Mouse (Mus musculus) T-helper 2 cell (primary cell): Measurements from ENCODE around the gene Specc1.

ENCODE experiments used
- in situ Hi-C: fragments of 300-600 bp; cut with MboI, MseI; formaldehyde crosslinking; loops from one replicate; pipeline ENCODE4 v1.15.1; 2025; ENCODE audit warnings: high pct_unique_total_duplicates

Specc1 gene

DNA sequence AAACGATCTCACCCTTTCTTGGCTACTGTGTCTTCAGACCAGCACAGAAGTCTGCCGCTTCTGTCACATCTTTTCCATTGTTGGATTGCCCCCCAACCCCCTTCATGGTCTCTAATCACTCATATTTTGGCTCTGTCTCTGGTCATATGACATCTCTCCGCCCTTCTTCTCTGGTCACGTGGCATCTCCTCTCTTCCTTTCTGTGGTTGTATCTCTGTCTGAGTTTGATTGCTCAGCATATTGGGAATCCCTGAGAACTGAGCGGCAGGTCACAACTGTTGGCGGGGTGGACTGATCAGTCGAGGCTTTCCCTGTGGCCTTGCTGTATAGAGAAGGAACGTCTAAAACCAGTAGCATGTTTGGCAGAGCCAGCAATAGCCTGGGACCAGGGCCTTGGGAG lies 10.5 kb downstream of the Specc1 start:
- in situ Hi-C loops = no loop called here

DNA sequence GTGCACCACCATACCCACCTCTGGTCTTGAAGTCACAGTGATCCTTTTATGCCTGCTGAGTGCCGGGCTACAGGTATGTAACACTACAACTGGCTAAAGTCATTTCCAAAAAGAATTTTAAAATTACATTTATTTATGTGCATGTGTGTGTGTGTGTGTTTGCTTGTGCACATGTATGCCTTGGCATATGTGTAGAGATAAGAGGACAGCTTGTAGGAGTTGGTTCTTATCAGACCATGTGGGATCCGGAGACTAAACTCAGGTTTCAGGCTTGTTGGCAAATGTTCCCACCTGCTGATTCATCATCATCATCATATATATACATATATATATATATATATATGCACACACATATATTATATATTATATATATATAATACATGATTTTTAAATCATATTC lies 12.3 kb downstream of the Specc1 start:
- in situ Hi-C loops = no loop called here

DNA sequence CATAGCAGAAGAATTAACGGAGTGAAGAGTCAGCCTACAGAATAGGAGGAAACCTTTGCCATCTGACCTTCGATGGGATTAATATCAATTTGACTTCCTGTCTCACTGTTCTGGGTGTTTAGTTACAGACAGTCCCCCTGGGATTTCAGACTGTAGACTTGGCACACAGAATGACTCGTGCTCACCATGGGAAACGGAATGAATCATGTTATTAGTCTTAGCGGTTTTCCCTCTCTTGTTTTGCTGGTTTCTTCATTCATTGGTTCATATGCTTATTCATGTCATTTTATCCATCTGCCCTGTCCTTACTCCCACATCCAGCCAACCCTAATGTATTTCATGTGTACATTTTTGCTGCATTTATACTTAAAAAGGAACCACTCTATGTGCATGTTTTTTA lies 14.3 kb downstream of the Specc1 start:
- in situ Hi-C loops = no loop called here

DNA sequence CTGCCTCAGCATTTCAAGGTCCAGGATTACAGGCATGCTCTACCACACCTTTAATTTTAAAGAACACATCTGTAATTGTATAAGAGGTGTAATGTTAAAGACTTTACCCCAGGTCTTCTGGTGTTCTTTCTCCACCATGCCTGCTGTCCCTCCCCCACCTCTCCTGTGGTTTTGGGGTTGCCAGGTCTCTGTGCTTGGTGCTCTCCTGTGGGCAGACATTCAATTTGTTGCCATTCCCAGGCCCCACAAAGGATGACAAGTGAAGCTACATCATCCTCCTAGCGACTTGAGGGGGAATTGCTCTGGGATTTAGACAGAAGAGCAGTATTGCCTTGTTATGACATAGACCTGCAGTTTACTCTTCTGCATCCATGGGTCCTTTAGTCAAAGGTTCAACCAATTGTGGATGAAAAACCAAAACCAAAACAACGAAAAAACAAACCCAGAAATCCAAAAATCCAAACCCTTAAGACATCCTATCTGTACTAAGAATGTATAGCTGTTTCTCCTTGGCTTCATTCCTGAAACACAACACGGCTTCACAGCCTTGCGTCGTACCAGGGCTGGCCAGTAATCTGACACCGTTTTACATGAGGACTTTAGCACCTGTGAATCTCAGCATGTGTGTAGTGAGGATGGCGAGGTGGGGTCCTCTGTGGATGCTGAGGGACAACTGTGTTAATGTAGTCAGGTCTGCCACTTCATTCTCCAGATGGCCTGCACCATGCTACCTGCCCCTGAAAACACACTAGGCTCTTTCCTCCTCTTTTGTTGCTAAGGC lies 15.1 kb downstream of the Specc1 start:
- in situ Hi-C loops = no loop called here

DNA sequence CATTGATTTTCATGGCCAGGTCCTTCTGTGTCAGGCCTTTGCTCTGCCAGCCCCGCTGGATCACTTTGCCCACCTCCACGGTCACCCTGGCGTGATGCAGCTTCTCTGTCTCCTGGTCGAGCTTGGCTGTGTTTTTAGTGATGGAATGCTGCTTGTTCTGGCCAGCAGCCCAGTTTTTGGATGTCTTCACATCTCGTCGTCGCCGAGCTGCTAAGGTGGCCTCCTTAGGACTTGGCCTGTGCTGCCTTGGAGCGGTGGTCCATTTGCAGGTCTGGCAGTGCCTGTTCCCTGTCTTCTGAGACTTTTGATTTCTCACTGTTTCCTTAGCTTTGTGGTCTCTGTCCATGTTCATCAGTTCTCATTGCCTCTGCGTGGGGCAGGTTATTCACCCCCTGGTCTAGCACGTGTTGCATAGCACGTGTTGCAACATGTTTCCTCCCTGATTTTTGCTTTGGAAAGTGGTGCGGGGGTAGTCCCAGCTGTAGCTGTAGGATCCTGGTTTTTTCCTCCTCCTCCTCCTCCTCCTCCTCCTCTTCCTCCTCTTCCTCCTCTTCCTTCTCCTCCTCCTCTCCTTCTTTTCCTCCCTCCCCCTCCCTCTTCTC lies 17.6 kb downstream of the Specc1 start:
- in situ Hi-C loops = no loop called here

DNA sequence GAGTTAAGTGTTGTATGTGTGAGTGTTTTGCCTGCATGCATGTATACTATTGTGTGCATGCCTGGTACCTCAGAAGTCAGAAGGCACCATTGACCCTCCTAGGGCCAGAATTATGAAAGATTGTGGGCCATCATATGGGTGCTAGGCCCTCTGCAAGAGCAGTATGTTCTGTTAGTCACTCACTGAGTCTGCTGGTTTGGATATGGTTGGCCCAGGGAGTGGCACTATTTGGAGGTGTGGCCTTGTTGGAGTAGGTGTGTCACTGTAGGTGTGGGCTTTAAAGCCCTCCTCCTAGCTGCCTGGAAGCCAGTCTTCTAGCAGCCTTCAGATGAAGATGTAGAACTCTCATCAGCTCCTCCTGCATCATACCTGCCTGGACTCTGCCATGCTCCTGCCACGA lies 19.2 kb downstream of the Specc1 start:
- in situ Hi-C loops = no loop called here

DNA sequence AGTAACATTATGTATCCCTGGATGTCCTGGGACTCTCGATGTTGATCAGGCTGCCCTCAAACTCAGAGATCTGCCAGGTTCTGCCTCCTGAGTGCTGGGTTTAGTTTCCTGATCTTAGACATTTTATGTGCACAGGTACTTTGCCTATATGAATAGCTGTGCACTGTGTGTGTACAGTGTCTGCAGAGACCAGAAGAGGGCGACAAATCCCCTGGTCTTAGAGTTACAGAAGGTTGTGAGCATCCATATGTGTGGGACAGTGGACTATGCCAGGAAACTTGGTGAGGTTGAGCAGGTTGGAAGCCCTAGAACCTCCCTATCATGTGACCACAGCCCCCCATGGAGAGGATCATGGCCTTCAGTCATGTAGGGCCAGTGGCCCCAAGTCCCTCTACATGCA lies 24.7 kb downstream of the Specc1 start:
- in situ Hi-C loops = no loop called here

DNA sequence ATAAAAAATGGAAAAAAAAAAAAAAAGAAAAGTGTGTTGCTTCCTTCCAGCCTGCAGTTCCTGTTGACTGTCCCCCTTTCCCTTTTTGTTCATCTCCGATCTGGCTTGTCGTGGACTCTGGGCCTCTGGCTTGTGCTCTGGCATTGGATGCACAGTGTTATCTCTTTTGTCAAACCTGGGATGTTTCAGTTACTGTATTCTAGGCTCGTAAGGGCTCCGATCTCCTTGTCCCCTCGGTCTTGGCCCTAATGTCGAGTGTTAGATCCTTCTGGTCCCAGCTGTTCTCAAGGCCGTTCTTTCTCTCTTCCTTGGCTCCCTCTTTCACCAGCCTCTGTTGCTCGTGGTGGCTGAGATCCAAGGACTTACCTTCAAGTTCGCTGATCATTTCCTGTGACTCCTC lies 26.3 kb downstream of the Specc1 start:
- in situ Hi-C loops = no loop called here

DNA sequence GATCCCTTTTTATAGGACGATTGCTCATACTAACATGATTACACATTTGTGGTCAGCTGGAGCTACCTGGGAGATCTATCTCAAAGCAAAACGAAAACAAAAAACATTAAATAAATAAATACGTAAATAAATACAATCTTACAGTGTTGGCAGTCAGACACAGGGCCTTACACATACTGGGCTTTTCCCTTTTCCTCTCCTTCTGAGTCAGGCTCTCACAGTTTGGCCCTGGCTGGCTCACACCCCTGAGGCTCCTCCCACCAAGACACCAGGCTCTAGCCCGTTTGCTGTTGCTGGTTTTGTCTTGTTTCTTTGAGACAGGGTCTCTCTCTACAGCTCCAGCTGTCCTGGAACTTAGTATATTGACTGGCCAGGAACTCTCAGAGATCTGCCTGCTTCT lies 30.4 kb downstream of the Specc1 start:
- in situ Hi-C loops = no loop called here

DNA sequence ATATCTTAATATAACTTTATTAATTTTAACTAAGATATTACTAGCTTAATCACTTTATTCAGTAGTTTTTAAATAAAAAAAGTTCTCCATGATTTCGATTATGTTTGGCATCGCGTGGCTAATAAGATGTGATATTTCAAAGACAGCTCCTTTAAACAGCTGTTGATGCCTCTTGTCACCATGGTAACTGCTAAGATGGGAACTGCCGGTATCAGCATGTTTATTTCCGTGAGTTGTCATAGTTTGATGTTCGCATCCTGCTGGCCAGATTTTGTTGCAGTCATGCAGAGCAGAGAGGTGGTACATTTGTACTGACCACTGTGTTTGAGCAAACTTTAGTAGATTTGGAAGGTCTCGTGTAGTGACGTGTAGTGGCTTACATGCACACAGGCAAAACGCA lies 33.1 kb downstream of the Specc1 start:
- in situ Hi-C loops = no loop called here

DNA sequence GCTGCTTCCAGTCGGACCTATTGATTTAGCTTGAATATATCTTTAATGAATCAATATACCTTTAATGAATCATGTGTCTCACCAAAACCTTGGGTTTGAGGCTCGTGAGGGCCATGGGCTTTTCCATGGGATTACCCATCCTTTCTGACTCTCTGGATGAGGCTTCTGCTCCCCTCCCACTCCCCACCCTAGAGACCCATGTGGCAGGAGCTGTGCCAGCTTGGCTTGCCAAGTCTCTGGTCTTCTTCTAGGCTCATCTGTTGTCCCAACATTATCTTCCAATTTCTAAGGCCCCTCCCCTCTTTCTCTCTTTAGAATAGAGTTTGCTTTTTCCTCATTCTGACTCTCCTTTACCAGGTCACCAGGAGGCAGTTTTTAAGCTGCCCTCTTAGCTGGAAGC lies 35.0 kb downstream of the Specc1 start:
- in situ Hi-C loops = no loop called here

DNA sequence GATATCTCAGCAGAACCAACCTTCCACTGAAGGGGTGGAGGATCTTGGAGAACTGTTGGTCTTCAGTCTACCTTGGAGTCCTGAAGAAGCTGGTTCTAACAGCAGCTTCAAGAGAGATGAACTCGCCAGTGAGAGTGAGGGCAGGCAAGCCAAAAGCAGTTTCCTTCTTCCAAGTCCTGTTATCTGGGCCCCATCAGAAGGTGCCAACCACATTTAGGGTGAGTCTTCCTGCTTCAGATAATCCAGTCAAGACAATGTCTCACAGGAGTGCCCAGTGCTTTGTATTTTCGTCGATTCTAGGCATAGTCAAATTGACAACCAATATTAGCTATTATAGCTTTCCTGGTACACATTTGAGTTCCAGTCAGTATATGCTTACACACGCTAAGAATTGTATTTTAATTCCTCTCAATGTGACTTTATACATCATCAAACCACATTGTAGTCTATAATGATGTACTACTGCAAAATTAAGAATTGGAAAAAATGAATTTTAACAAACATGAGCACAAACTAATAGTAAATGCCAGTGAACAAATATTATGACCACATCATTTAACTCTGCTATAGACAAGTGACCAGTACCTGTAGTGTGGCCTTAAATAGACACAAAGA lies 36.2 kb downstream of the Specc1 start:
- in situ Hi-C loops = no loop called here

DNA sequence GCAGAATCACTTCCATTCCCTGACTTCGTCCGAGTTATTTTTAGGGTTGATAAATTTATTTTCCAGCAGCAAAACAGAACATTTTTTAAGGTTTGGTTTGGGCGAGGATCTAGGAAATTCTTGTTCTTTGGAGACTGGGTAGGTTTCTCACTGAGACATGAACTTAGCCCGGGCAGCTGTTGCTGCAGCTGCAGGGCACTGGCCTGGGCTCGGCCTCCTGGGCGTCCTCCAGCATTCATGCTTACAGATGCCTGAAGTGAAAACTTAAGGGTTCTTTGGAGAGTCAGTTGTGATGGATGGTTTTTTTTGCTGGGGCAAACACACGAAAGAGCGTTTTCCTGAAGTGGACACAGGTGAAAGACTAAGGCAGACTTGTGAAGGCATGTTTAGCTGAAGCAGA lies 42.9 kb downstream of the Specc1 start:
- in situ Hi-C loops = no loop called here

DNA sequence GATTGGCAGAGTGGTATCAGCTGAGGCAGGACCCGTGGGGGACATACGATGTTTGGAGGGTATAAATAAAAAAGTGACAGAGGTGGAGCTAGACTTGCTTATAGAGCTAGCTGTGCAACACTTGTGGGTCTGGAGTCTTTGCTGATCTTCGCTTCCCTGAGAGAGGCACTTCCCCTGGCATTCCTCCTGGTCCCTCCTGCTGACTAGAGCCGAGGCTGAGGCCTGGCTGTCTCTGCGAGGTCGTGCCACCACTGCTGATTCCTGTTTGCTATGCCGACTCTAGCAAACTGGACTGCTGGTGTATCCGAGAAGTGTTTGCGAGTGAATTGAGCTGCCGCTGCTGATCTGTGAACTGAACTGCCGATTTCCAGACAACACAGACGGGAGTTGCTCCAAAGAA lies 43.5 kb downstream of the Specc1 start:
- in situ Hi-C loops = loop anchor here (10.0 kb wide), 2 partner anchors 45 to 735 kb away; partner anchors contain the start of genes Aldh3a2 and Specc1

DNA sequence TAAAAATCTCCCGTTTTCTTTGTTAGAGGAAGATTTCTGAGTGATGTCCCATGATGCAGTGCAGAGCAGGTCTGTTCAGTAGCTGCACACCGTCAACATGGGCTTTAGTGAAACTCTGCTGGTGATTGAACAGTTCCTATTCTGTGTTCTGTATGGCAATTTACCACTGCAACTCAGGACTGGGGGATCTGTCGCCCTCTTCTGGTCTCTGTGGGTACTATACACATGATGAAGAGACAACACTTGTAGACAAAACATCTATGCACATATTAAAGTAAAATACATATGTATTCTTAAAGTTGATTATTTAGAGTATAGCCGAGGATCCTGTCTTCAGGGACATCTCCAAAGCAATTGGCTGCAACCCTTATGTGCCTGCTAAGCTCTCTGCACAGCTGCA lies 45.4 kb downstream of the Specc1 start:
- in situ Hi-C loops = loop anchor here (10.0 kb wide), 2 partner anchors 47 to 737 kb away; partner anchors contain the start of genes Aldh3a2 and Specc1

DNA sequence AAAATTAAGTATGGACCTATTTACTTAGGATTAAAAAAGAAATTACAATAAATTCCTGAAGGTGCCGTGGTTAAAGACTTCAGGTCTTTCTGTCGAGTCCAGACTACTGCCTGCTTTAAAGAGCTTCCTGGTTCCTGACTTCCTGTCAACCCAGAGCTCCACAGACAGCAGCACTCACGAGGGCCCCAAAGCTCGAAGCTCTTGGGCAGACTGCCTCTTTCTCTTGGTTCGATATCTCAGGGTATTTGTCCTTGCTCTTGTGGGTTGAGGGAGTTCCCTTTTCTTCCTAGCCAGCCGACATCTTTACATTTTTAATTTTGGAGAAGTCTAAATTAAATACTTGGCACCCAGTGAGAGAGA lies 48.3 kb downstream of the Specc1 start:
- in situ Hi-C loops = loop anchor here (10.0 kb wide), 2 partner anchors 50 to 740 kb away; partner anchors contain the start of genes Aldh3a2 and Specc1

DNA sequence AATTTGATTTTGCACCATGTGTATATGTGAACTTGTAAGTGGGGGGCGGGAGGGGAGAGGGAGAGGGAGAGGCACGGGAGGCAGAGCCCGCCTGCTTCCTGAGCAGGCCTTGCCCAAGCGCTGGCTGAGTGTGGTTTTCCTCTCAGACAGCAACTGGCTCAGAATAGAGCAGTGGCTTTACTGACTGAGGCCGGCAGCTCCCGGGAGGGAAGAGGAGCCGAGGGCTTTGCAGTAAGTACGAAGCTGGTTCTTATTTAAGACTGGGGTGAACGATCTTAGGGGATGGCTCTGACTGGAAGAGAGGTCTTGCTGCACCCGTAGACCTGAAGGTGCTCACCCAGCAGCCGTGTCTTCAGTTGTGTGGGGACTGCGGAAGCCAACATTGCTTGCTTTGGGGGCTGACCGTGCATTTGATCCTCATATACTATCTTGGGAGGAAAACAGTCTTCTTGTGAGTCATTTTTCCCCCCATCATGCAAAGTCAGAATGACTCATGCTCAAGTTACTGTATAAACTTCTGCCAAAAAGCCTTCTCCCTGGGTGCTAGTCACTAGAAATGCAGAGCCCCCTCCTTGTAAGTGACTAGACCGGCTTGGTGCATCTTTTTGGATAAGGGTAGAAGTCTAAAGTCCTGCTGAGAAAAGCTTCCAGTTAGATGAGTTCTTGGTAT lies 48.8 kb downstream of the Specc1 start:
- in situ Hi-C loops = loop anchor here (10.0 kb wide), 2 partner anchors 51 to 741 kb away; partner anchors contain the start of genes Aldh3a2 and Specc1

DNA sequence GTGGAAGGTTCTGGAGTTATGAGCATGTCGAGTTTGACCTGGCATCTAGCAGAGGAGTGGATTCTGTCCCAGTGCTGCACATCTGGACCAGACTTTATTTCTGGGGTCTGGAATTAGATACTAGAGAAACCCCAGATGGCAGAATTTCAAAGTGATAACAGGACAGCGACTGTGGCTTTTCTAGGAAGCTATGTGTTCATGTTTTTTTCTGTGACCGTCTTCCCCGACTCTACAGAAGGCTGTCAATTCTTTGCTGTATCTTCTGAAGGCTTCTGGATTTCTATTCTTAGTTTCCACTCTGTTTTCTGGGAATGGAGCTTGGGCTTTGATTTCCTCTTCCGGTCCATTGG lies 49.3 kb downstream of the Specc1 start:
- in situ Hi-C loops = loop anchor here (10.0 kb wide), 2 partner anchors 51 to 741 kb away; partner anchors contain the start of genes Aldh3a2 and Specc1

DNA sequence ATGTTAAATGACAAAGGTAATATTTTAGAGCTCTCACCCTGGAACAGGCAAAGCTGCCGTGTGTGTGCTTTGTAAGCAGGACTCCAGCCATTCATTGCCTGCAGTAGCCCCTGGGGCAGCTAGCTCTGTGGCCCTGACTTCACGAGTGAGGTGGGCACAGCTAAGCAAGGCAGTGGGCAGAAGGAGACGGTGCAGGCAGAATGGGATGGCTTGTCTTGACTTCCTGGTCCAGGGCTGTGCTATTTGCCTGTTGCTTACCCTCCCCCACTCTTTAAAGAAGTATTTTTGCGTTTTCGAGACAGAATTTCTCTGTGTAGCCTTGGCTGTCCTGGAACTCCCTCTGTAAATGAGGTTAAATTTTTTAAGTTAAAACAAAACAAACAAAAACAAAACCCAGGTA lies 50.1 kb downstream of the Specc1 start:
- in situ Hi-C loops = loop anchor here (10.0 kb wide), 2 partner anchors 52 to 742 kb away; partner anchors contain the start of genes Aldh3a2 and Specc1

DNA sequence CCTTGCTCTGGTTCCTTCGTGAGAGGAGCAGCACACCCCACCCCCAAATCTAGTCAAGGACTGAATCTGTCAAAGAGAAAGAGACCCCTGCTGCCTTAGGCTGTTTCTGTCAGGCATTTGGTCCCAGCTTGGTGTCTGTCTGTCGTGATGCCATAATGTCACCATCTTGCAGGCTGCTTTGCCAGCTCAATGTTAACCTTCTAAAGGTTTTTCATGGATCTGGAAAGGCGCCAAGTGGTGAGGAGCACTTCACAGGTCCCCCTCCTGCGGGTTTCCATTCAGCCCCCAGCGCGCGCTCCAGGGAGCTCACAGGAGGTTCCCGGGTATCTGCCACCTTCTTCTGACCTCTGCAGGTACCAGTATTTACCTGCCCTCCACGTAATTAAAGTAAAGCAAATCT lies 51.4 kb downstream of the Specc1 start:
- in situ Hi-C loops = loop anchor here (10.0 kb wide), 2 partner anchors 53 to 743 kb away; partner anchors contain the start of genes Aldh3a2 and Specc1

DNA sequence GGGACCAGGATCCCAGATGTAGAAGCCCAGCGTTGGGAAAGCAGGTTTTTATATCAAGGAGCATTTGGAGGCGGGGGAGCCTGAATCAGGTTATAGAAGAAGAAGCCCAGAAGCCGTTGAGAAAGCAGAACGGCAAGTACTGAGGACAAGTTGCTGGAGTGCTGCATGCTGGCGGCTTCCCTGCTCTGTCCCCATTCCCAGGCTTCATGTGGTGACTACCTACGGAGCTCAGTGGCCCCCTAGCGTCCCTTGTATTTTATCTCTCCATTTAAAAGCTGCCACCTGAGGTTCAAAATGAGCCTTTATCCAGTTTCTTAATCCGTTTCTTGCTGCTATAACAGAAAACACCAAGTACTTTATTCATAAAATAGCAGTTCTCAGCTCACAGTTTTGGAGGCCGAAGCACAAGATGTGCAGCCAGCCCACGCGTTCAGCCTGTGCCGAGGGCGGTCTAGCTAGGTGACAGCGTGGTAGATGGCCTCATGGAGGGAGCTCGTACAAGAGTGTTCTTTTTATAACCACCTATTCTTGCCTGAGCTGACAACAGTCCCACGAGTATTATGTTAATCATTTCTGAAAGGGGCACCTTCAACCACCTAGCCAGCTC lies 54.2 kb downstream of the Specc1 start:
- in situ Hi-C loops = no loop called here

DNA sequence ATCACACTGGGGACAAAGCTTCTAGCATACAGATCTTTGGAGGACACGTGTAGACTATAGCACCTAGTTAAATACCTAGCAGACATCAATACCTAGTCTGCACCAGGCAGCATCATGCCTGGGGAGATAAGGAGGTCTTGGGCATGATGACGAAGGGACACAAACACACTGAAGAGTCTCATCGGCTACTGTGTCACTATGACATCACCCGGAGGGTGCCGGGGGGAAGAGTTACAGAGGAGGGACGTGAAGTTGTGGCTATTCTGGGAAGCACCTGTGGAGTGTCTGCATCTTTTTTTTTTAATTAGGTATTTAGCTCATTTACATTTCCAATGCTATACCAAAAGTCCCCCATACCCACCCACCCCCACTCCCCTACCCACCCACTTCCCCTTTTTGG lies 55.5 kb downstream of the Specc1 start:
- in situ Hi-C loops = no loop called here
